Mouse (Mus musculus) stomach, postnatal 0 days (tissue): ENCODE results near the gene Ccdc184.

Experiments
- CTCF ChIP-seq: IDR thresholded peaks from 2 replicates; pipeline ENCODE4 v1.5.1; 2016; ENCODE audit warnings: antibody characterized with exemption, low read depth, mild to moderate bottlenecking, moderate library complexity
- EP300 ChIP-seq: optimal IDR thresholded peaks from 2 replicates; pipeline ENCODE3; 2016; ENCODE audit warnings: antibody characterized with exemption

DNA sequence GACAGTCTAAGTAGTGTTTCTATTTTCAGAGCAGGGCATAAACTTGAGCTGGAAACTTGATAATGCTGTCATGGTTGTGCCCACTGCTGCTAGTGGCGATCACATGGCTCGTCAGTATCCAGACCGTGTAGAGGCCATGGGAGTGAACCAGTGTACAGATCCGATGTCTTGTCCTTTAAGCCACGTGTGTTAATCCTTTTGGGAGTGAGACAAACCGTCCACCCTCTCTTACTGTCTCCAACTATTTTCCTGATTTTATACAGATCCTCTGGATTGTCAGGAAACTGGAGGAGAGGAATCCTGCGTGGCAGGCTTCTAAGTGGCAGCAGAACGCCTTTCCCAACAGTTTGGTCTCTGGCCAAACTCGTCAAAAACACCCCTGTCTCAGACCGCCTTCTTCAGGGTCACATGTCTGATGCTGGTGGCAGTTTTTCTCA lies 17.8 kb upstream of the Ccdc184 start:
- TF ChIP-seq CTCF (no peak), EP300 (no peak)
